Mouse (Mus musculus) stomach, embryonic 15.5 days (tissue): ENCODE results near the gene 2210407C18Rik. TPM values are rescaled to one million over a fixed set of nuclear protein-coding genes. Genes with fewer than 3 reads are reported as not detected.

Experiments
- ATAC-seq: fragments of 200-750 bp; cut with Nextera tagmentation; 2 replicates; pipeline ENCODE4 v1.8.0; 2017; ENCODE audit warnings: low read depth, moderate number of reproducible peaks, moderate TSS enrichment; ENCODE audit not compliant: insufficient read depth, low FRiP score
- H3K27ac ChIP-seq: fragments of 300-500 bp; sonication (generic); 2 replicates; pipeline ENCODE4 v1.5.1; 2015; ENCODE audit warnings: mild to moderate bottlenecking, inconsistent platforms
- H3K27me3 ChIP-seq: fragments of 300-500 bp; sonication (generic); replicated peaks from 2 replicates; pipeline ENCODE4 v1.6.1; 2015; ENCODE audit warnings: inconsistent platforms
- H3K36me3 ChIP-seq: fragments of 300-500 bp; sonication (generic); 2 replicates; pipeline ENCODE4 v1.6.1; 2015; ENCODE audit warnings: inconsistent platforms
- H3K4me1 ChIP-seq: fragments of 300-500 bp; sonication (generic); 2 replicates; pipeline ENCODE4 v1.6.1; 2015; ENCODE audit warnings: inconsistent platforms
- H3K4me2 ChIP-seq: fragments of 300-500 bp; sonication (generic); 2 replicates; pipeline ENCODE4 v1.6.1; 2015; ENCODE audit warnings: mild to moderate bottlenecking, inconsistent platforms
- H3K4me3 ChIP-seq: fragments of 300-500 bp; sonication (generic); replicated peaks from 2 replicates; pipeline ENCODE4 v1.5.1; 2015; ENCODE audit warnings: inconsistent platforms
- H3K9ac ChIP-seq: fragments of 300-500 bp; sonication (generic); 2 replicates; pipeline ENCODE4 v1.6.1; 2015; ENCODE audit warnings: inconsistent platforms
- H3K9me3 ChIP-seq: fragments of 300-500 bp; sonication (generic); 2 replicates; pipeline ENCODE4 v1.6.1; 2016; ENCODE audit warnings: inconsistent platforms
- WGBS: fragments of 180-500 bp; shearing (Covaris S2); methylation state at CpG from one replicate; pipeline ENCODE4 v1.1.7; 2015; 5-methylcytosine and 5-hydroxymethylcytosine counted together
- polyA plus RNA-seq: library from polyadenylated mRNA; unstranded; fragments of >200 nt; fragmentation: Nextera tagmentation; extraction: Ambion mirVana; gene quantifications from 2 replicates; pipeline ENCODE4 v1.2.1, GENCODE M21; 2015

Gene 2210407C18Rik
- polyA plus RNA-seq, 1 experiment from 2014 or later = 2.3 TPM

DNA sequence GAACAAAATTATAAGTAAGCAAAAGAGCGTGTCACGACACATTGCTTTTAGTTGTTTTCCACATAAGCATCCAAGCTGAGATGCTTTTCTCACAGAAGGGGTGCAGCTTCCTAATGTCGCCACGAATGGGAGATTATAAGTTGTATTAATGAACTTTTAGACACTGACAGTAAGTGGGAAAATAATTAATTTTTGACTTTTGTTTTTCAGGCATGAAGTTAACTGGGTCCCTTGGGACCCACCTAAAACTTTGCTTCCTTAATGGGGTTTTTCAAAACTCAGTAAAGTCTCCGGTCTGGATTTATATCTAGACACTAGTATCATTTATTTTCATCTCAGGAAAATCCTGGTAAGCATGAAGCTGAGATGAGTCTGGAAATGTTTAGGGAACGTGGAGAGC is 21.1 kb downstream of the 2210407C18Rik start, which contains the start of gene Olfr324:
TSS of gene Olfr324 (plus strand) at position 301 of the 400 bp plus-strand sequence.
- WGBS = 75% methylated on average over 6 of the region's 6 CpGs
- no peak for ATAC-seq
- Histone ChIP-seq H3K9me3 (no peaks in the 10 kb centered on the region), H3K36me3 (no peaks in the 10 kb centered on the region), H3K4me2 (no peak within 1 kb of the TSS), H3K4me3 (no peak within 1 kb of the TSS), H3K27ac (no peak within 1 kb of the TSS), H3K4me1 (no peaks in the 10 kb centered on the region), H3K27me3 (no peaks in the 10 kb centered on the region), H3K9ac (no peak within 1 kb of the TSS)

DNA sequence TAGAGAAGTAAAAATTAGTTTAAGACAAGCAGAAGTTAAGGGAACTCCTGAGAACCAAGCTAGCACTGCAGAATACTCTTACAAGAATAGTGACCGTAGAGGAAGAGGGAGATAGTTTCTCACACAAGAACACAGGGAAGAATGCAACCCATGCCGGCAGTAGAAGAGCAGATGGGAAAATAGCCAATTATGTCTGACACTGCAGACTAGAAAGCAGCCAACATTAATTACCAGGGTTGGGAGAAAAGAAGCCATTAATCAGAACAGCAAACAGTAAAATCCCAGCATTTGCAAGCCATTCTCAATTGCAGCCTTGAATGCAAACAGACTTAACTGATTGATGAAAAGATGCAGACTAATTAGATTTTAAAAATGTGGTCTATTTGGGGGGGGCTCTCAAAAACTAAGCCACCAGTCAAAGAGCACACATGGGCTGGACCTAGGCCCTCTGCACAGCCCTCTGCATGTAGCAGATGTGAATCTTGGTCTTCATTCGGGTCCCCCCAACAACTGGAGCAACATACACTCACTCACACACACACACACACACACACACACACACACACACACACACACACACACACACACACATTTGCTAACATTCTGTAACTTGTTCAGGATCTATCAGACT is 27.1 kb downstream of the 2210407C18Rik start:
- Histone ChIP-seq H3K27me3 (no peaks in the 10 kb centered on the region), H3K9me3 (no peaks in the 10 kb centered on the region)
- WGBS = 57% methylated on average over 3 of the region's 3 CpGs

DNA sequence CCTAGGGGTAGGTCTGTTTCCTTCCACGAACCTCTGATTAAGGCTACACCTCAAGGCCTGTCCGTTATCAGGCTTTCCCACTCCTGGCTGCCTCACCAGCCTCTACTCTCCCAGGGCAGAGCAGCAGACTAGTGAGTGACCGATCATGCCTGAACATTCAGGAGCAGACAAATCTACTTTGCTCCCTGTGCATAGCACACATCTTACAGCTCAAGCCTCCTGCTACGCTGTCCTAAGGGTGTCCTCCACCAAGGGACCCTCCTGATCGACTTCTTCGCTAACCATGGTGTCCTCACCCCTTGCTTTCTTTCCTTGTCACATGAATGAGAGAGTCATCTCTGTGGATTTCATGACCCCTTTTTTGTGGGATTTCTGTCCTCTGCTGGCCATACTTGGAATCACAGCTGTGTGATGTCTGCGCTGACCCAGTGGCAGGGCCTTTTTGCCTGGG is 28.0 kb downstream of the 2210407C18Rik start:
- Histone ChIP-seq H3K36me3 (no peaks in the 10 kb centered on the region), H3K4me2 (no peak overlapping the region), H3K4me1 (no peaks in the 10 kb centered on the region), H3K27ac (no peak overlapping the region), H3K9me3 (no peaks in the 10 kb centered on the region), H3K4me3 (no peak overlapping the region), H3K9ac (no peak overlapping the region), H3K27me3 (no peaks in the 10 kb centered on the region)
- 66% methylated on average over 7 of the region's 7 CpGs for WGBS
- ATAC-seq = peak; percentile 83; the same call in 1 of the 2 replicates

More for the DNA sequence above, 27.1 kb downstream of the 2210407C18Rik start:
- no peak for ATAC-seq
- Histone ChIP-seq H3K9ac (no peak overlapping the region), H3K4me2 (no peak overlapping the region), H3K27ac (no peak overlapping the region), H3K4me1 (no peaks in the 10 kb centered on the region), H3K36me3 (no peaks in the 10 kb centered on the region), H3K4me3 (no peak overlapping the region)

DNA sequence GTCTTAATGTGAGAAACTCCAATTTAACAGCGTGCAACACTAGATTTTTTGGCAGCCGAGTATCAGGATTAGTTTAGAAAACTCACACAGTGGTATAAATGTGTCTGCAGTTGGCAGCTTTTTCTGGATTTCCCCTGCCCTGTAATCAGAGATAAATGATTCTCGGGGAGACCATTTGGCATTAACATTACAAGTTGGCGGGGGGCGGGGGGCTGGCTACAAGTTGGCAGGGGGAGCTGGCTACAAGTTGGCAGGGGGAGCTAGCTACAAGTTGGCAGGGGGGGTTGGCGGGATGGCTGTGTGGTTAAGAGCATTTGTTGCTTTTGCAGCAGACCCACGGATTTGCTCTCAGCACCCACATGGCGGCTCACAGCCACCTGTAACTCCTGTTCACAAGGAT is 37.2 kb downstream of the 2210407C18Rik start:
- Histone ChIP-seq H3K27ac (no peak overlapping the region), H3K9ac (no peak overlapping the region), H3K9me3 (no peaks in the 10 kb centered on the region), H3K4me2 (no peak overlapping the region), H3K4me3 (no peak overlapping the region), H3K4me1 (no peaks in the 10 kb centered on the region), H3K36me3 (no peaks in the 10 kb centered on the region), H3K27me3 (no peaks in the 10 kb centered on the region)
- ATAC-seq = no peak
- WGBS = 64% methylated on average over 8 of the region's 8 CpGs

DNA sequence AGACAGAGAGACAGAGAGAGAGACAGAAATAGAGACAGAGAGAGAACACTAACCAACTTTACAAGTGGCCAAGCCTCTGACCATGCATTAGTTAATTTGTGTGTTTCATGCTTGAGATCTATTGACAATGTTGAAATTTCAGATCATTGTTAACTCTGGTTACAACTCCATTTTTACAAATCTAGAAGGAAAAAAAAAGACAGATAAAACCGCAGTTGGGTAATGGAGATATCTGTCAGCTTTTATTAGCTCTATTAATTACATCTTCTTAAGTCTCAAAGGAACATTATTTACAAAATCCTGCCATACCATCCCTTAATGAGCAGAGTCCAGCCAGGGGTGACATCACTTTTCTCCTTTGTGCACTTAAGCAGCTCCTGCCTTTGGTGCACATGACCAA is 38.4 kb downstream of the 2210407C18Rik start, which contains the start of gene Olfr325:
TSS of gene Olfr325 (plus strand) at position 301 of the 400 bp plus-strand sequence.
- whole genome bisulfite sequencing = 61% methylated on average over 1 of the region's 1 CpGs

DNA sequence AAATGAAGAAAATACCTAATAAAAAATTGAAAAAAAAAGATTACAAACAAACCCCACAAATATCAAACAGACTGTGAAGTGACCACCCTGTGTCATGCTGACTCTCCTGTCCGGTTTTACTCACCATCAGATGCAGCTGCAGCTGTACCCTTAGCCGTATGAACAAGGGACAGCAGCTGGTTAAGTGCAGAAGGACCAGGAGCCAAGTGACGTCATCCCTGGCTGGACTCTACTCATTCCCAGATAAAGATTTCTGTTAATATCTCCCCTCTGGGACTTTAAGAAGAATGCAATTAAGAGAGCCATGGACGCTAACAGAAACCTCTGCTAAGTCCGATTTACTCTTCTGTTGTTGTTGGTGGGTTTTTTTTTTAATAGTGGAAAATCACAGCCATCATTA is 45.5 kb downstream of the 2210407C18Rik start, which contains the start of gene Olfr224:
TSS of gene Olfr224 (minus strand) at position 149 of the 400 bp plus-strand sequence.
- Histone ChIP-seq H3K4me1 (no peaks in the 10 kb centered on the region), H3K27me3 (no peaks in the 10 kb centered on the region), H3K4me2 (no peak within 1 kb of the TSS), H3K9ac (no peak within 1 kb of the TSS), H3K4me3 (no peak within 1 kb of the TSS), H3K9me3 (no peaks in the 10 kb centered on the region), H3K27ac (no peak within 1 kb of the TSS), H3K36me3 (no peaks in the 10 kb centered on the region)
- ATAC-seq = no peak
- 64% methylated on average over 5 of the region's 5 CpGs for WGBS

More for the DNA sequence above, 38.4 kb downstream of the 2210407C18Rik start, which contains the start of gene Olfr325:
- H3K4me3 ChIP-seq = no peak within 1 kb of the TSS
- no peak for ATAC-seq
- no peak within 1 kb of the TSS for H3K9ac ChIP-seq
- no peaks in the 10 kb centered on the region for H3K9me3 ChIP-seq
- H3K4me2 ChIP-seq = no peak within 1 kb of the TSS
- no peaks in the 10 kb centered on the region for H3K36me3 ChIP-seq
- H3K27me3 ChIP-seq = no peaks in the 10 kb centered on the region
- no peak within 1 kb of the TSS for H3K27ac ChIP-seq
- H3K4me1 ChIP-seq = no peaks in the 10 kb centered on the region

Other genes starting within 250 kb of the 2210407C18Rik start
- 237 and 326 TPM in 2 replicates for gene Lypd8, start 237.0 kb downstream of the 2210407C18Rik start, polyA plus RNA-seq
- gene 1810065E05Rik, start 195.0 kb downstream of the 2210407C18Rik start, polyA plus RNA-seq = 0.19 and 0.24 TPM in 2 replicates
- gene Gm12253, start 183.5 kb downstream of the 2210407C18Rik start, polyA plus RNA-seq = not detected in 2 replicates
- not detected in 2 replicates for gene Lypd9, start 163.2 kb downstream of the 2210407C18Rik start, polyA plus RNA-seq
- gene Olfr30, start 153.8 kb downstream of the 2210407C18Rik start, polyA plus RNA-seq = not detected in 2 replicates
- gene Olfr332, start 123.5 kb downstream of the 2210407C18Rik start, polyA plus RNA-seq = not detected in 2 replicates
- not detected in 2 replicates for gene Olfr331, start 113.5 kb downstream of the 2210407C18Rik start, polyA plus RNA-seq
- gene Olfr330, start 81.2 kb downstream of the 2210407C18Rik start, polyA plus RNA-seq = not detected in 2 replicates
- not detected in 2 replicates for gene Olfr329-ps, start 69.7 kb downstream of the 2210407C18Rik start, polyA plus RNA-seq
- 0.06 TPM in 1 of 2 replicates, not detected in the other for gene Olfr328, start 60.4 kb downstream of the 2210407C18Rik start, polyA plus RNA-seq
- not detected in 2 replicates for gene Olfr224, start 45.5 kb downstream of the 2210407C18Rik start, polyA plus RNA-seq
- gene Olfr325, start 38.3 kb downstream of the 2210407C18Rik start, polyA plus RNA-seq = not detected in 2 replicates
- not detected in 2 replicates for gene Olfr324, start 21.0 kb downstream of the 2210407C18Rik start, polyA plus RNA-seq
- not detected in 2 replicates for gene Olfr323, start 14.4 kb upstream of the 2210407C18Rik start, polyA plus RNA-seq
- 0.45 and 1.2 TPM in 2 replicates for gene Trim58, start 24.4 kb upstream of the 2210407C18Rik start, polyA plus RNA-seq
- not detected in 2 replicates for gene Olfr322, start 42.7 kb upstream of the 2210407C18Rik start, polyA plus RNA-seq
- not detected in 2 replicates for gene Olfr320, start 65.0 kb upstream of the 2210407C18Rik start, polyA plus RNA-seq
- not detected in 2 replicates for gene Olfr319, start 83.1 kb upstream of the 2210407C18Rik start, polyA plus RNA-seq
- not detected in 2 replicates for gene Olfr318, start 107.9 kb upstream of the 2210407C18Rik start, polyA plus RNA-seq
- not detected in 2 replicates for gene Olfr317, start 123.1 kb upstream of the 2210407C18Rik start, polyA plus RNA-seq
- not detected in 2 replicates for gene Olfr316, start 136.7 kb upstream of the 2210407C18Rik start, polyA plus RNA-seq
- gene Olfr315, start 157.1 kb upstream of the 2210407C18Rik start, polyA plus RNA-seq = not detected in 2 replicates
- not detected in 2 replicates for gene Olfr314, start 166.9 kb upstream of the 2210407C18Rik start, polyA plus RNA-seq
- gene Fam183b, start 185.9 kb upstream of the 2210407C18Rik start, polyA plus RNA-seq = 9.6 and 14.0 TPM in 2 replicates
- not detected in 2 replicates for gene Olfr313, start 198.9 kb upstream of the 2210407C18Rik start, polyA plus RNA-seq
- gene Olfr312, start 213.2 kb upstream of the 2210407C18Rik start, polyA plus RNA-seq = not detected in 2 replicates
- gene Olfr311, start 223.2 kb upstream of the 2210407C18Rik start, polyA plus RNA-seq = not detected in 2 replicates
- gene Gm12258, start 231.1 kb upstream of the 2210407C18Rik start, polyA plus RNA-seq = 8.2 and 8.5 TPM in 2 replicates